Mouse (Mus musculus): ENCODE results near the gene Rps6ka1.

The Rps6ka1 gene

DNA sequence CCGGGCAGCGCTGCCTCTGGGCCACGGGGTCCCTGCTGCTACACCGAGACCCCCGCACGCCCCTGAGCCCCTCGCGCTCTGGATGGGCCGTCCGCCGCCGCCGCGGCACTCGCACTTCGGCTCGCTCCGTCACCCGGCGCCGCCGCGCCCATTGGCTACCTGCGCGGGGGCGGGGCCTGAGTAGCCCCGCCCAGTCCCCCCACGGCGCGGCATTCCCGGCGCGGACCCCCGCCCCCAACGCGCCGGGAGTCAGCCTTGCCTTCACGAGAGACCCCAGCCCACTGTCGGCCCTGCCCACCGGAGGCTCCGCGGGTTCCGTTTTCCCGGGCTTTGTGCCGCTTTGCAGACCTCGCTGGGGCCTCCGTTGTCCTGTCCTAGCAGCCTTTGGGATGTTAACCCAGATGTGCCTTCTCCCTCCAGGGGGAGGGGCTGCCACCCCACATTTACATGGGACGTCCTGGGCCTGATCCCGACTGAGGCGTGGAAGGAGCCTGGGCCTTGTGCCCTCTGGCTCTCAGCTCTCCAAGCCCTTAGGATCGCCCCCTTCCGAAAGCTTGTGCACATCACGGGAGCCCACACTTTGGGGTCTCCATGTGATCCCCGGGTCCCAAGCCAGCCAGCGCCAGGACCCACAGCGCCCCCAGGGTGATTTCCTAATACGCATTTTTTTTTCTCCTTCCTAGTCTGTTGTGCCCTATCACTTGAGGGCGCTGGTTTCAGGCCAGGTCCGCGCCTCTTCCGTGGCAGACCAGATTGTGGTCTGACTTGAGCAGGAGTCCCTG, at the start of gene Rps6ka1:
TSS of gene Rps6ka1 (minus strand) at position 126 of the 782 bp plus-strand sequence.
- TF ChIP-seq GATA4 (IDR thresholded peaks at IDR 0.05; ENCODE audit: insufficient replicate concordance, low read length), result no peak

GRCm38 (mm10) chr4:133931785-133932184, 44.2 kb upstream of the Rps6ka1 start:
- TF ChIP-seq GATA4 (IDR thresholded peaks at IDR 0.05; ENCODE audit: insufficient replicate concordance, low read length), result no peak

GRCm38 (mm10) chr4:133931349-133931748, 43.8 kb upstream of the Rps6ka1 start:
- TF ChIP-seq GATA4 (IDR thresholded peaks at IDR 0.05; ENCODE audit: insufficient replicate concordance, low read length), result no peak

DNA sequence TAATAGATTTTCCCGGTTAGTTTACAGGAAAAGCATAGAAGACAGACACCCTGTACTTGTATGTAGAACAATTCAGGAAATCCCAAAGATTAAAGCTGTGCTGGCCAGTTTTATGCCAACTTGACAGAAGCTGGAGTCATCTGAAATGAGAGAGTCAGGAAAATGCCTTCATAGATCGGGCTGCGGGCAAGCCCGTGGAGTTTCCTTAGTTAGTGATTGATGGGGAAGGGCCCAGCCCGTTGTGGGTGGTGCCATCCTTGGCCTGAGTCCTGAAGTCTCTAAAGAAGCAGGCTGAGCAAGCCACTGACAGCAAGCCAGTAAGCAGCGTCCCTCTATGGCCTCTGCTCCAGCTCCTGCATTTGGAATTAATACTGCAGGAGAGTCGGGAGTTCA, 41.7 kb upstream of the Rps6ka1 start:
- no peak; the same call in 1 of the 2 replicates for TF ChIP-seq GATA4 (IDR thresholded peaks at IDR 0.05; ENCODE audit: insufficient replicate concordance, low read length)

- TF ChIP-seq GATA4 (IDR thresholded peaks at IDR 0.05; ENCODE audit: insufficient replicate concordance, low read length), result no peak; the same call in 1 of the 2 replicates
Measured at GRCm38 (mm10) chr4:133928576-133929277, 41.1 kb upstream of the Rps6ka1 start.

DNA sequence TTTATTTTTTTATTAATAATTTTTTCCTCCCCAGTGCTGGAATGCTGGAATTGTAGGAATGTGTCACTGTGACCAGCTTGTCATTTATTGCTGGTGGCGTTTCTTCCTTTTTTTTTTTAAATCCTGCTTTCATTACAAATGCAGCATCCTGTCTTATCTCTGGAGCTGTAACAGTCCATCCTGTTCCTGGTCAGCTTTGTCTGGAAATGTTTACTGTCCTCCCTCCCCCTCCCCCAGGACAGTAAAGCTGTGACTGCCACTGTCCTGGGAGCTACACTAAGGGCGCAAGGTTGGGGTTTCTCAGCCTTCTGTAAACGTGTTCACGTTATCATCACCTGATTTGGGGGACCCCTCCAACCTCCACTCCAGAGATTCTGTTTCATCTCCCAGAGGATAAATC, 37.6 kb upstream of the Rps6ka1 start:
- TF ChIP-seq GATA4 (IDR thresholded peaks at IDR 0.05; ENCODE audit: insufficient replicate concordance, low read length), result no peak

GRCm38 (mm10) chr4:133923743-133924142, 36.1 kb upstream of the Rps6ka1 start:
- TF ChIP-seq GATA4 (IDR thresholded peaks at IDR 0.05; ENCODE audit: insufficient replicate concordance, low read length), result no peak

DNA sequence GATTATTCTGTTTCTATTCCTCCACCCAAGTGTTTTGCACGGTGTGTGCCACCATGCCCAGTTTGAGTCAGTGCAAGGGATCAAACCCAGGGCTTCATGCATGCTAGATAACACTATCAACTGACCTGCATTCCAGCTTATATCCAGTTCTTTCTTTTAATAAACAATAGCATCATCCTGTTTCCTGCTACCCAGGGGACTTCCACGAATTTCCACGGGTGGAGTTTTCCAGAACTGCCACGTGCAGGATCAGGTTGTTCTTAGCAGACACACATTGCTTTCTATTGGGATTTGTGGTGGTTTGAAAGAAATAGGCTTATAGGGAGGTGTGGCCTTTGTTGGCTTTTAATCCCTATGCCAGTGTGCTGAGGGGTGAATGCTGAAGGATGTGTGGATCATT, 24.4 kb upstream of the Rps6ka1 start:
- TF ChIP-seq GATA4 (IDR thresholded peaks at IDR 0.05; ENCODE audit: insufficient replicate concordance, low read length), result no peak

DNA sequence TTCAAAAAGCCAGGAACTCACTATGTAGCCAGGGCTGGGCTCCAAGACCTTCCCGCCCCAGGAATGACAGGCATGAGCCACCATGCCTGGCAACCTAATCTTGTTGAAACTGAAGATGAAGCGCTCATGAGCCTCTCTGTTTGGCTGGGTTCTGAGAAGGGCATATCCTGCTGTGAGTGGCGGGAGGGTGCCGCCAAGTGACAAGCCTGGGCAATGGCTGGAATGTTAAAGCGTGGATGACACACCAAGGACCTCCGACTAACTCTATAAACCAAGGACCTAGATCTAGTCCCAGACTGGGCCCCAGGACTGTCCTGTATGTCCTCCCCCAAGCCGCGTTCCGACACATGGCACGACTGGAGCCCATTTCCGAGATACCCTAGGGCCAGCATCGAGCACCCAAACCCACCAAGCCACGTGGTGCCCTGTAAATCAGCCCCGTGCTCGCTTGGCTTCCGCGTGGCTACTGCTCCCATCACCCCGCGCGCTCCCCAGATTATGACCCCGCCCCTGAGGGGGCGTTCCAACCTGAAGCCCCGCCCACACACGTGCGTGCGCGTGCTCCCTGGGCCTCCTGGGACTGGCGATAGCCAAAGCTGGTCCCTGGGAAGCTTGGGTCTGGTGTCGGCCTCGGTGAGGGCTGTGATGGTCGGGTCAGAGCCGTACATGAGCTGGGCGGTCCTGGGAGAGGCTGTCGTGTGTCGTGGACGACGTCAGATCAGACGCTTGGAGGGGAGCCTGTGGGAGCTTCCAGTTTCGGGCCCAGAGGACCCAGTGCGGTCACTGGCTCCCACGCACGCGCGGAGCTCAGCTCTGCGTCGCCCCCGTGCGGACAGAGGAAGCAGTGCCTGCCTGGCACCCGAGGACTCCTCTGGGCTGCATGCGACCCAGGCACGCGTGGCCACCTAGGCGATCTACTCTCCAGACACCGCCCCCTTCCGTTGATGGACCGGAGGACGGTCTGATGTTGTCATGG, 22.9 kb upstream of the Rps6ka1 start:
- peak; percentile 49; the same call in 1 of the 2 replicates for TF ChIP-seq GATA4 (IDR thresholded peaks at IDR 0.05; ENCODE audit: insufficient replicate concordance, low read length)

DNA sequence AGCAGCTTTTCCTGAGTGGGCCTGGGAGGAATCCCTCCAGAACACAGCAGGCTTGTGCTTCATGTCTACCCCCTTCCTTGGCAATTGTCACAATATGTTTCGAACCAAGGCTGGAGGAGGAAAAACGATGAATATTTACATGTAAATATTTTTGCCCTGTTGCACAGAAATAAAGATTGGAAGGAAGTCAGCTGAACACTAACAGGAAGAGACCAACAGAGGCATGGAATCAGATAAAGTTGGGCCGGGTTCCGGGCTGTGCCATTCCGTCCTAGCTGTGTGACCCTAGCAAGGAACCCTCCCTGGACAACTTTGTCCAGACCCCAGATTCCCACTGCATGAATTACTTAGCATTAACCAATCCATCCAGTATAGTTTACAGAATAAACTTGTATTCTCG, 20.5 kb upstream of the Rps6ka1 start:
- TF ChIP-seq GATA4 (IDR thresholded peaks at IDR 0.05; ENCODE audit: insufficient replicate concordance, low read length), result no peak

DNA sequence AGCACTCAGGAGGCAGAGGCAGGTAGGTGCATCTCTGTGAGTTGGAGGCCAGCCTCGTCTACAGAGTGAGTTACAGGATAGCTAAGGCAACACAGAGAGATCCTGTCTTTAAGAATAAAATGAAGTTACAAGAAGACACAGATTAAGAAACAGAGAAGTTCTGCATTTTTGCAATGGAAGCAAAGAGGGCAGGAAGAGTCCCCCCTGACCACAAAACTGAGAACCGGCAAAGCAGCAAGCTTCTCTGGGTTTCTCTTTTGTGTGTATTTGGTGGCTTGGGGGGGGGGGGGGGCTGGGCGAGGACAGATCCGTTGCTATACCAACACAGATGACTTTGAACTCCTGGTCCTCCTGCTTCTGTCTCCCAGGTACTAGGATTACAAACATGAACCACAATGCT, 19.5 kb upstream of the Rps6ka1 start:
- no peak for TF ChIP-seq GATA4 (IDR thresholded peaks at IDR 0.05; ENCODE audit: insufficient replicate concordance, low read length)

GRCm38 (mm10) chr4:133905167-133905566, 17.6 kb upstream of the Rps6ka1 start:
- no peak for TF ChIP-seq GATA4 (IDR thresholded peaks at IDR 0.05; ENCODE audit: insufficient replicate concordance, low read length)

- TF ChIP-seq GATA4 (IDR thresholded peaks at IDR 0.05; ENCODE audit: insufficient replicate concordance, low read length), result no peak
Measured at GRCm38 (mm10) chr4:133904326-133904725, 16.7 kb upstream of the Rps6ka1 start.

DNA sequence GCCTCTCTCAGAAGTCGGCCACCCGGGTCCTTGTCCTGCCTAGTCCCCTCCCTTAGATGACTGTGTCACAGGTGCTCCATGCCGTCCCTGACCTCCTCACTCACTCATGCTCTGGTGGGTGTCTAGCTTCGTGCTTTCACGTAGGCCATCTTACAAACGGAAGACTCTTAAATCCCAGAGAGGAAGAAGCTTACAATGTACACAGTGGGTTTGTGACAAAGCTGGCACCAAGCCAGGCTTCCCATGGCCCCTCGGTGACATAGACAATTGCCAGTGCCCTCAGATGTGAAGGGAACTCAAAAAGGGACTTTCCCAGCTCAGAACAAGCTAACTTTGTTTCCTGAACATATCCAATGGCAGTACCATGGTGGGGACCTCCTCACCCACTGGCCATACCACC, 15.8 kb upstream of the Rps6ka1 start:
- no peak for TF ChIP-seq GATA4 (IDR thresholded peaks at IDR 0.05; ENCODE audit: insufficient replicate concordance, low read length)

GRCm38 (mm10) chr4:133902510-133902909, 14.9 kb upstream of the Rps6ka1 start:
- no peak for TF ChIP-seq GATA4 (IDR thresholded peaks at IDR 0.05; ENCODE audit: insufficient replicate concordance, low read length)

Measured in liver, adult (tissue).